Mouse (Mus musculus): ENCODE results near the gene Gm19935.

Gene Gm19935

GRCm38 (mm10) chr8:90817293-90817692 is at the start of gene Gm19935:
Gm19935 (minus strand) TSS chr8:90817393.
- no peak for DNase-seq (ENCODE audit: extremely low spot score)

- peak; percentile 85 for DNase-seq (ENCODE audit: extremely low spot score)
These were observed 44.8 kb upstream of the Gm19935 start for GRCm38 (mm10) chr8:90862038-90862437.

GRCm38 (mm10) chr8:90861266-90861944 is 44.2 kb upstream of the Gm19935 start:
- DNase-seq (ENCODE audit: extremely low spot score), result peak; percentile 64

- DNase-seq (ENCODE audit: extremely low spot score), result no peak
These were observed 40.9 kb upstream of the Gm19935 start for GRCm38 (mm10) chr8:90858071-90858470.

- DNase-seq (ENCODE audit: extremely low spot score), result no peak
These were observed 39.8 kb upstream of the Gm19935 start for GRCm38 (mm10) chr8:90856952-90857351.

- no peak for DNase-seq (ENCODE audit: extremely low spot score)
These were observed 39.0 kb upstream of the Gm19935 start for GRCm38 (mm10) chr8:90856171-90856570.

GRCm38 (mm10) chr8:90854671-90855161 is 37.5 kb upstream of the Gm19935 start:
- DNase-seq (ENCODE audit: extremely low spot score), result peak; percentile 55

GRCm38 (mm10) chr8:90853971-90854670 is 36.9 kb upstream of the Gm19935 start:
- no peak for DNase-seq (ENCODE audit: extremely low spot score)

GRCm38 (mm10) chr8:90851544-90851943 is 34.4 kb upstream of the Gm19935 start:
- DNase-seq (ENCODE audit: extremely low spot score), result no peak

GRCm38 (mm10) chr8:90849462-90850050 is 32.4 kb upstream of the Gm19935 start:
- peak; percentile 41 for DNase-seq (ENCODE audit: extremely low spot score)

GRCm38 (mm10) chr8:90847980-90848379 is 30.8 kb upstream of the Gm19935 start:
- DNase-seq (ENCODE audit: extremely low spot score), result no peak

- DNase-seq (ENCODE audit: extremely low spot score), result no peak
These were observed 27.2 kb upstream of the Gm19935 start for GRCm38 (mm10) chr8:90844179-90844967.

- no peak for DNase-seq (ENCODE audit: extremely low spot score)
These were observed 25.9 kb upstream of the Gm19935 start for GRCm38 (mm10) chr8:90843127-90843526.

GRCm38 (mm10) chr8:90841321-90841720 is 24.1 kb upstream of the Gm19935 start:
- DNase-seq (ENCODE audit: extremely low spot score), result no peak

- DNase-seq (ENCODE audit: extremely low spot score), result no peak
These were observed 22.8 kb upstream of the Gm19935 start for GRCm38 (mm10) chr8:90839725-90840714.

- DNase-seq (ENCODE audit: extremely low spot score), result no peak
These were observed 20.2 kb upstream of the Gm19935 start for GRCm38 (mm10) chr8:90837440-90837839.

- no peak for DNase-seq (ENCODE audit: extremely low spot score)
These were observed 17.1 kb upstream of the Gm19935 start for GRCm38 (mm10) chr8:90834321-90834672.

- DNase-seq (ENCODE audit: extremely low spot score), result no peak
These were observed 16.6 kb upstream of the Gm19935 start for GRCm38 (mm10) chr8:90833628-90834320.

- DNase-seq (ENCODE audit: extremely low spot score), result peak; percentile 64
These were observed 15.5 kb upstream of the Gm19935 start for GRCm38 (mm10) chr8:90832576-90833289.

GRCm38 (mm10) chr8:90830980-90831379 is 13.8 kb upstream of the Gm19935 start:
- DNase-seq (ENCODE audit: extremely low spot score), result no peak
